Mouse (Mus musculus): Measurements from ENCODE around the gene Gjb1. TPM values are rescaled to one million over a fixed set of nuclear protein-coding genes. Genes with fewer than 3 reads are reported as not detected.

The Gjb1 gene
- total RNA-seq, 2 experiments from 2014 or later = 8.9 to 15.1 TPM

GRCm38 (mm10) chrX:101388866-101389537 lies 12.8 kb downstream of the Gjb1 start:
- intact Hi-C loops (cut with DNase I) = loop anchor here (5.0 kb wide), 1 partner anchor 47 kb away; no protein-coding TSS in a partner anchor
- no peak for DNase-seq (ENCODE audit: low spot score in 2 of 2)

GRCm38 (mm10) chrX:101394341-101394740 lies 18.2 kb downstream of the Gjb1 start:
- intact Hi-C loops (cut with DNase I) = no loop called here
- DNase-seq (ENCODE audit: low spot score in 2 of 2) = no peak

GRCm38 (mm10) chrX:101396459-101396858 lies 20.3 kb downstream of the Gjb1 start:
- intact Hi-C loops (cut with DNase I) = no loop called here
- no peak for DNase-seq (ENCODE audit: low spot score in 2 of 2)

- DNase-seq (ENCODE audit: low spot score in 2 of 2) = peak; percentile 22 to 44
- intact Hi-C loops (cut with DNase I) = loop anchor here (5.0 kb wide), 1 partner anchor 87 kb away; no protein-coding TSS in a partner anchor
Measured at GRCm38 (mm10) chrX:101418946-101419724, 43.0 kb downstream of the Gjb1 start.

- intact Hi-C loops (cut with DNase I) = loop anchor here (1.0 to 5.0 kb wide), 2 partner anchors 9 to 88 kb away; partner anchors contain the start of gene Nono
- DNase-seq (ENCODE audit: low spot score in 2 of 2) = peak; percentile 84 to 87
Measured at GRCm38 (mm10) chrX:101419725-101420699, 43.8 kb downstream of the Gjb1 start.

- DNase-seq (ENCODE audit: low spot score in 2 of 2) = no peak
- intact Hi-C loops (cut with DNase I) = loop anchor here (1.0 kb wide), 1 partner anchor 9 kb away; the partner anchor contains the start of gene Nono
Measured at GRCm38 (mm10) chrX:101420700-101421095, 44.5 kb downstream of the Gjb1 start, which contains the start of gene Zmym3. Zmym3 (minus strand) TSS chrX:101420849.

GRCm38 (mm10) chrX:101423462-101423861 lies 47.3 kb downstream of the Gjb1 start:
- DNase-seq (ENCODE audit: low spot score in 2 of 2) = no peak
- intact Hi-C loops (cut with DNase I) = no loop called here

- intact Hi-C loops (cut with DNase I) = no loop called here
- no peak for DNase-seq (ENCODE audit: low spot score in 2 of 2)
Measured at GRCm38 (mm10) chrX:101427774-101428173, 51.6 kb downstream of the Gjb1 start.

GRCm38 (mm10) chrX:101428785-101429141 lies 52.6 kb downstream of the Gjb1 start:
- no peak for DNase-seq (ENCODE audit: low spot score in 2 of 2)
- intact Hi-C loops (cut with DNase I) = loop anchor here (1.0 kb wide), 1 partner anchor 8 kb away; the partner anchor contains the start of gene Zmym3

- intact Hi-C loops (cut with DNase I) = loop anchor here (1.0 kb wide), 1 partner anchor 9 kb away; the partner anchor contains the start of gene Zmym3
- peak; percentile 76 to 81 for DNase-seq (ENCODE audit: low spot score in 2 of 2)
Measured at GRCm38 (mm10) chrX:101429142-101429949, 53.2 kb downstream of the Gjb1 start, which contains the start of gene Nono. Nono (plus strand) TSS chrX:101429318.

- intact Hi-C loops (cut with DNase I) = loop anchor here (1.0 kb wide), 1 partner anchor 10 kb away; the partner anchor contains the start of gene Zmym3
- no peak for DNase-seq (ENCODE audit: low spot score in 2 of 2)
Measured at GRCm38 (mm10) chrX:101429976-101430375, 53.8 kb downstream of the Gjb1 start.

Other genes with a start within 250 kb of the Gjb1 start
- gene Snx12, start 153.8 kb upstream of the Gjb1 start, total RNA-seq (2021) = 10 to 100 TPM; 73.8 to 78.0 TPM
- 10 to 100 TPM; 15.5 to 17.0 TPM for gene Foxo4, start 121.8 kb upstream of the Gjb1 start, total RNA-seq (2021)
- not detected for gene Gm614, start 112.4 kb upstream of the Gjb1 start, total RNA-seq (2021)
- gene Il2rg, start 108.1 kb upstream of the Gjb1 start, total RNA-seq (2021) = 1 to 10 TPM in 1 of 2 experiments, under 1 TPM in 1; 0.99 to 2.4 TPM
- gene Gm20489, start 107.4 kb upstream of the Gjb1 start, total RNA-seq (2021) = not detected
- gene Med12, start 102.3 kb upstream of the Gjb1 start, total RNA-seq (2021) = 10 to 100 TPM; 18.4 to 26.4 TPM
- 100 to 1,000 TPM; 161 to 163 TPM for gene Nlgn3, start 77.2 kb upstream of the Gjb1 start, total RNA-seq (2021)
- 100 to 1,000 TPM; 113 to 170 TPM for gene Zmym3, start 44.5 kb downstream of the Gjb1 start, total RNA-seq (2021)
- 100 to 1,000 TPM; 103 to 126 TPM for gene Nono, start 52.9 kb downstream of the Gjb1 start, total RNA-seq (2021)
- gene Itgb1bp2, start 72.7 kb downstream of the Gjb1 start, total RNA-seq (2021) = under 1 TPM; 0.77 to 0.94 TPM
- 10 to 100 TPM; 46.5 to 51.3 TPM for gene Taf1, start 156.4 kb downstream of the Gjb1 start, total RNA-seq (2021)